Mouse (Mus musculus) spleen, postnatal 36 days (tissue): ENCODE data around the gene Ccdc34.

ENCODE experiments used
- DNase-seq, 2 experiments: peaks; one replicate each; pipeline ENCODE4 v3.0.0; 2022; ENCODE audit warnings: low spot score in 2 of 2, mixed read lengths in 1 of 2

Ccdc34 gene

DNA sequence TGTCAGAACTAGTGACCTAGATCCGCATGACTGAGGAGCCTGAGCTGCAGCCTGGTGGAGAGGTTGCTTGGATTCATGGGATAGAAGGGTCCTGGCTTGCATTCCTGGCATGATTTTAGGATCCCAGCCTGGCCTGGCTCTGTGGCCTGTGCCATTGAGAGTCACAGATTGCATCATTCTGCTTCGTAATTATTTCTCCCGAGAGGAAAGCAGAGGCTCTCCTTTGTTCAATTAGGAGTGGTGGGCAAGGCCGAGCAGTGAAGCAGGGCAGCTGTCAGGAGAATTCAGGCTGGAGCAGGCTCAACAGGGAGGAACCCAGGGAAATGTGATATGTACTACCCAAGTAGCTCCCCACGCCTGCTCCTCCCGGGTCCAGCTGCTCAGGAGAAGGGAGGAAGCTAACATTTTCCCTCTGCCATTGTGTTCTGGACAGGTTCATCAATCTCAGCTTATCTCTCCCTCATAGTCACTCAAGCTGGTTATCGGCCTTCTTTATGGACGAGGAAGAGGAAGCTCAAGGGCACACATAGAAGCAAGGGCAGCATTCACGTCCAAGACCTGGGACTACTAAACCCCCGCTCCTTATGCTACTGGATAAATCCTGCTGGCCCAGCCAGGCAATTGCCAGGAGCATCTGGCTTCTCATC is 162.2 kb downstream of the Ccdc34 start:
- DNase-seq = no peak

DNA sequence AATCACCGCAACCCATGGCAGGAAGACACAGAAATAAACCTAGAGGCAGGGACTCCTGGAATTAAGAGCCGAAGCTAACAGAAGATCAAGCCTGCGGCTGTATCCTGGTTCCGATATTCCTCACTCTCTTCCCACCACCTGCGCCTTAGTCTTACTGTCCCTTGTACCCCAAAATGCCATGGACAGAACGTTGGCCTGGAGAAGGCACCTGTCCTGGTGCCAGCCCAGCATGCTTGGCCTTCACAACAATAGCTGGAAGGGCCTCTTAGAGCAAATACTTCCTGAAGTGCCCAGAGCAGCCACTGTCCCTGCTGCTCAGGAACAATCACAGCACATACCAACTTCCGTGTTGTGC is 162.7 kb downstream of the Ccdc34 start:
- DNase-seq = no peak

DNA sequence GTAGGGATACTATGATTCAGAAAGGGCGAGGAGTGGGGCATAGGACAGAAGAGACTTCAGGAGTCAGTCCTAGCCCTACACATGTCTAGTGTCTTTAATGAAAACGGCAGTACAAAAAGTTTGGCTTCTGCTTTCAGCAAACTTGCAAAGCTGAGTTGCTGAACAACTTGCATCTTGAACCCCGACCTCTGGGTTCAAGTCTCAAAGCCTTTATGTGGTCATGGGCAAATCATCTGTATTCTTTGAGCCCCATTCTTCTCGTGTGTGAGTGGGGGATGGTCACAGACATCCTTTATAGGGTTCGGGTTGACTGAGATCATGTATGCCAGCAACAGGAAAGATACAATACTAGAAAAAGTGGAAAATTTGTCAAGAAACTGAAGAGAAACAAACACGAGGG is 164.0 kb downstream of the Ccdc34 start:
- DNase-seq = no peak

DNA sequence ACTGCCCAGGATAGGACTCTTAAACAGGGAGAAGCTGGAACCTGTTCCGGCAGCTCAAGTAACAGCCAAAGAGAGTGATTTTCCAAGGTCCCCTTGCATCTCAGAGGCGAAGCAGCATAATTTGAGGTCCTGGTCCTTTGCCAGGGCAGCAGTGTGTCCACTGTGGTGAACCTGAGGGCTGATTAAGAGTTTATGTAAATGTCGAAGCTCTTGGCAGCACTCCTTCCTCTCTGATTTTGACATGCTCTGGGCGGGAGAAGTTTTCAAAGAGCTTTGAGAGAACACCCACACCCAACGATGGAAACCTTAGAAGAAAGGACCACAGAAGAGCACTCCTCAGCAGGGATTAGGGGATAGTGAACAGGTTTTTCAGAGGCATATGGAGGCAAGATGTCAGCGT is 164.6 kb downstream of the Ccdc34 start:
- DNase-seq = no peak

DNA sequence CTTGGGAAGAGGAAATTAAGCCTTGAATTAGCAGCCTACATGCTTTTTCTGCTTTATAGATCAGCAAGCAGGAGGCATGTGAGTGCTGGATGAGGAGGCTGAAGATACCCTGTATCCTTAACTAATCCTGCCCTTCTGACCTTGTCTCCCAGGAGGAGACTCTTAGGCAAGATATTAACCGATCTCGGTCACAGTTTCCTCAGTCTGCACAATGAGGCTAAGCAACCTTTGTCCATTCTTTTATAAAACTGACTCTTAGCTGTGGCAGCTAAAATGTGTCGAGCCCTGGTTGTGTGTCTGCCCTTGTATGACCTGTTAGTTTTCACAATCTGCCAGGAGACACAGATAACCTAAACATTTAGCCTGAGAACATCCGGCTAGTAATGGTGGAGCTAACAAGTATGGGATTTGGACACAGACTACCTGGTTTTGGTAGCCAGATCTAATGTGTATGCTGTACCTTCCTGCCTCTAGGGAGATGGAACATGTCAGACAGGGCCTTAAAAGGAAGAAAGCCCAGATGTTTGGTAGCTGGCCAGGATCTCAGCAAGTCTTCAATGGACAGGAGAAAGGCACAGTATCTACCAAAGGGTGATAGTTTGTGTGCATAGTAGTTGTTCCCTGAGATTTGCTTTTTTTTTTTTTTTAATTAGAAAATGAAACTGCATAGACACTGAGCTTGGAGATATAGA is 165.3 kb downstream of the Ccdc34 start:
- DNase-seq = no peak

DNA sequence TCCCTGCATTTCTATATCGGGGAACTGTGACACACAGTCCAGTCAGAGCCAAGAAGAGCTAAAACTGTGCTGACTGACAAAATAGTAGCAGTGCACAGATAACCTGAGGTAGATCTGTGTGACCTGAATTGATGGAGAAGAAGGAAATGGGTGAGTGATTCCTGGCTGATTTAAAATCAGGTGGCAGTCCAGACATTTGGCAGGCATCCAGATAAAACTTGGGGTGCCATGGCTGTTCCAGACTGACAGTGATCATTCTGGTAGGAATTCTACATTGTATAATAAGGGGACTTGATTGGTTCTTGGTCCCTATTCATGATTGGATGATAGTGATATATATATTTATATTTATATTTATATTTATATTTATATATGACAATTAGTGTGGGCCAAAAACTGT is 166.5 kb downstream of the Ccdc34 start:
- DNase-seq = no peak

DNA sequence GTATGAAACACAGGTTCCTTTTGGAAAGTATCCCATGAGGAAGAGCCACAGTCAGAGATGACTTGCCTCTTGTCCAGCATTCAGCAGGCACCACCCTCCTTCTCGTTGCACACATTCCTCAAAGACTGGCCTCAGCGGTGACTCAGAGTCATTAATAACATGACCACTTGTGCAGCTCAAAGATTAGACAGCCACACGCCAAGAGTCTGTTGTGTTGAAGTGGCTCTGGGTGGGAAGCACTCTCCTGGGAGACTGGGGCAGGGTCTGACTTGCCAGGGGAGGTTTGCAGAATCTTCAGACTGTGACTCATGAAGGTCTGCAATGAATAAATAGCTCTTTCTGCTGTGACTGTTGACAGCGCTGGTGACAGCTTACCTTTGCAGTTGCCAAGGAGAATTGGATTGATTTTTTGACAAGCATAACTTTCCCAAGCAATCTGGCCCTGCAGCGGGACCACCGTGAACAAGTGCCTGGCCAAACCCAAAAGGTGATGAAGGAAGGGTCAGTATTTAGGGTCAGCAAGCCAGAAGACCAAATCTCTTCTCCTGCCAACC is 168.9 kb downstream of the Ccdc34 start:
- DNase-seq = no peak

DNA sequence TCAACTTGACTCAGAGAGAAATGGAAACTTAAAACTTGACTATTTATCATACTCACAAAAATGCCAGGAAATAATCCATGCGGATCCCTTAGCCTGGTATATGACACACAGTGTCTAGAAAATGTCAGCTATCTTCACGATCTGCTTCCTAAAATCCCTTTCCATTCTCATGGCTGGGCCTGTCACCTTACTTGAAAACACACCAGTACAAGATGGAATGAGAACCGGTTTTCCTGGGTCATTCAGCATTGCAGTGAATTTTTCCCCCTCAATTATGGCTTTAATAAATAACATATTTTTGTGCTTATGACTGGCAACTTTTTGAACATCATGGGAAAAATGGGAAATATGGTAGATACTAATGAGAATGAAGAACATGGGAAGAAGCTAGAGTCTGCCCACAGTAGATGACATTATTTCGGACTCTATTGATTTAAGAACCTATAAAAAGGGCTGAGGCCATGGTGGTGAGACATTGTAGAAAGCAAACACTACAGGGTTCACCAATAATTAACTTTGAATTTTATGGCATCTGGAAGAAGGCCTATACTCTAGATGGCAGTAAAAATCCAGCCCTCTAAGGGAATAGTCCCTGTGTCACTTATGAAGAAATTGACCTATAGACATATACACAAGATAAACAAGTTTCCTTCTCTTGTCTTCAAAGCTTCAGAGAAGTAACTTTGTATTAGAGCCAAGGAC is 171.2 kb downstream of the Ccdc34 start:
- DNase-seq = no peak

DNA sequence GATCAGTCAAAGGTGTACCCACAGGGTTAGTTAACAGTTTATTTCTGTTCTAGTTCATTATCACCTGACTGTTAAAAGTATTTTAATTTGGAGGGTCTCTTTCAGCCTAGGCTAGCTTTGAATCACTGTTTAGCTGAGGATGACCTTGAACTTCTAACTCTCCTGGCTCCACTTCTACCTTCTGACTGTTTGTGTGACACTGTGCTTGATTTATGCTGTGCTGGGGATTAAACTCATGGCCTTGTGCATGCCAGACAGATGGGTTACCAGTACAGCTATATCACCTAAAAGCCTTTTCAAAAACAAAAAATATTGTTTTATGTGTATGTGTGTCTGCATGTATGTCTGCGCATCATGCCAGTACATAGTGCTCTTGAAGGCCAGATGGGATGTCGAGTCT is 172.8 kb downstream of the Ccdc34 start:
- no peak for DNase-seq

DNA sequence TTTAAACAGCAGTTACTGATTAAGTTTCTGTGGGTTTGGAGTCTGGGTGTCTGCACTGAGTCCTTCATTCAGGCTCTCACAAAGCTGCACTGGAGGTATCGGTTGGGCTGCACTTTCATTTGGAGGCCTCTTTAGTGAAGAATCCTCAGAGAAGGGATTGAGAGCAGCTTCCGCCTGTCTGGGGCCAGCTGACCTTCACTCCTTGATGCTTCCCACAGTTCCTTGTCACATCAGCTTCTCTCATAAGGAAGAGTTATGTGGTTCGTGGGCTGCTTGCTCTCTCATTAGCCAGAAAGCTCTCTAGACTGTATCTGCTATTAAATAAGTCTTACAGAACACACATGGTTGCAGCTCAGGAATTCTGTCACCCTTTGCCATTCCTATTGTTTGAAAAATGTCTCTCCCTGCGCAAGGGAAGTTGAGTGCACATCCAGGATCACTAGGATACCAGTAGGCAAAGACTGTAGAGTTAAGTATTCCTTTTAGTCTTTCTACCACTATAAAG is 173.6 kb downstream of the Ccdc34 start:
- no peak for DNase-seq

DNA sequence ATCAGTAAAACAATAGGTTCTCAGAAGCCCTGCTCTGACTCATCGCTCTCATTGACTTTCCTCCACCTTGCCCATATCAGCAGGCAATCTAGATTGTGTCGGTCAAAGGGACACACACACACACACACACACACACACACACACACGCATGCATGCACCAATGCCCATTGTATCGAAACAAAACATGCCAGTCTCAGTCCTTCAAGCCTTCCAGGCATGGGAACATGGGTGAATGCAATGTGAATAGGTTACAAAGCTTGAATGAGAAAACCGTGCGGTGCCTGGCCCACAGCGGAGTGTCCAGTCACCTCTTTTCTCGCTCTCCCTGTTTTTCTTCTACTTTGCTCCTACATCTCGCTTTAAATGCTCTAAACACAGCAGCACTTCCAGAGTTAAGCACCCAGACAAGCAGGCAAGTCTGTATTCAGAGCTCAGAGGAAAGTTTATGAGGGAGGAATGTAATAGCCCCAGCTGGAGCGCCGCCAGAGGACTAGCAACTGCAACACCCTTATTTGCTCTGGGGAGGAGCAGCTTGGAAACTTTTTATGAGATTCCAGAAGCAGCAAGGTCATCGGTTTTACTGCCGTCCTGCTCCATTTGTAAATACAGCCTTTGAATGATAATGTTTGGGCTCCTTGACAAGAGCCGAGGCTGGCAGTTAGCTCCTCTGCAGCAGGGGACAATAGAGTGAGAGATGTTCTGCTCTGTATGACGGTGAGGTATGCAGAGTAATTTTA is 174.5 kb downstream of the Ccdc34 start:
- DNase-seq = no peak

DNA sequence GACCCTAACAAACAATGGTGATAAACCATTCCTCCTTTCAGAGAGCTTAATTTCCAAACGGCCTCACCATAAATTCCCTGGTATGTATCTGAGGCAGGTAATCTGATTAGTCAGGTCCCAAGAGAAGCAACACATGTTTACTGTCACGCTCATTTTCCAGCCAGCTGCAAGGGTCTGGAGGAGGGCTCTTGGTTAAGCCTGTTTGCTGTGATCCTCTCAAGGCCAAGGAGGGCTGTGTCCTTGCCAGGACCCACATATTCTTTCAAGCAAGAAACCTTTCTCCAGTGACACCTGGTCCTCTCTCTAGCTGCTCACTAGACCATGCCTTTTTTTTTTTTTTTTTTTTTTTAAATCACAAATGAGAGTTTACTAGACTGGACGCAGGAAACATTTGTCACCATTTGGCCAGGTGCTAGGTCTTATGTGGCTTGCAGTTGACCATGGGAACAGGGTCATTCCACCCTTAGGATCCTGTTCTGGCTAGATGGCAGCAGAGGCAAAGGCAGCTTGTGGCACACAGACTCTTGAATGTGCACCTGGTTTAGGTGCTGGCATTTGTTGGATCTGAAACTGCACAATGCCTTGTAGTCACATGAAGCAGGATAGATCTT is 175.2 kb downstream of the Ccdc34 start:
- DNase-seq = no peak

DNA sequence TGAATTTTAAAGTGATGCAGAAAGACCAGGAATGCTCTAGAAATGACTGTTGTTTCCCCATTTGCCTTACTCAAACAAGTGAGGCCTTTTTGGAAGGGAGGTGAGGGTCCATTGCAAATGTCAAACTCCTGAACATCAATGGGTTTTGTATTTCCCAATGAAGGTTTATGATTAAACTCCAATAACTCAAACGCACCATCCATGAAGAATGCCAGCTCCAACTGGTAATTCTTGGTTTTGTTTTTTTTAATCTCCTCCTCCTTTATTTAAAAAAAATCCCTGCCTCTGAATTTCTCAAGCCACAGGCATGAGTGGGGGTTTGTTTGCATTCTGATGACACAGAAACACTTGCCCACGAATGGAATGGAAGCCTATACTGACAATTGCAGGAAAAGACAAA is 178.9 kb downstream of the Ccdc34 start:
- DNase-seq = no peak

DNA sequence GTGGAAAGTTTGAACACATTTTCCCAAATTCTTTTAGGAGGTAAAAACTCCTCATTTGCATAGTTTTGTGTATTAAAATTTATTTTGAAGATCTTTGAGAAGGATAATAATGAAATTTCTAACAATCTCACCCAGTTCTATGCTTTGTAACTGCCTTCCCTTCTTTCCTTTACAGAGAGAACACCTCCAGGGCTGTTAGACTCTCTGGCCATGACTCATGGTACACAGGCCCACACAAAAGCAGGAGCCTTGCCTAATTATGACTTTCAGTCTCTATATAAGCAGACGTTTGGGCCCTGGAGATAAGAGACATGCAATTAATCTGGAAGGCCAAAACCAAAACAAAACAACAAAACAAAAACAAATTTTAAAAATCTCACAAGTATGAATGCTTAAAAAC is 182.0 kb downstream of the Ccdc34 start:
- no peak for DNase-seq

DNA sequence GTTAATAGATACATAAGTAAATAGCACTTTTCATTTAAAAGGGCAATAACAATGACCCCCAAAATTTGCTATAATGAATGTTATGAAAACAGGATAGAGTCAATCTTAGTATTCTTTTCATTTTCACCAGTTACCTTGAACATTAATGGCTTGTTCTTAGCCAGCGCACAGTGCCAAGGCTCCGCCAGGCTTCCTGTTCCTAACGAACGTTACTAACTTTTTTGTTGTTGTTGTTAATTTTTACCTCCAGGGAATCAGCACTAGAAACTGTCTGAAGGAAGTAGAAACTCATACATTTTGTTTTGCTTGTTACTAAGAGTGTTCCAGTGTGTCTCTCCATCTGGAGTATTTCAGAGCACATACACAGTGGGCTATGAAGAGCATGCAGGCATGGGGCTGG is 184.2 kb downstream of the Ccdc34 start:
- DNase-seq = no peak

DNA sequence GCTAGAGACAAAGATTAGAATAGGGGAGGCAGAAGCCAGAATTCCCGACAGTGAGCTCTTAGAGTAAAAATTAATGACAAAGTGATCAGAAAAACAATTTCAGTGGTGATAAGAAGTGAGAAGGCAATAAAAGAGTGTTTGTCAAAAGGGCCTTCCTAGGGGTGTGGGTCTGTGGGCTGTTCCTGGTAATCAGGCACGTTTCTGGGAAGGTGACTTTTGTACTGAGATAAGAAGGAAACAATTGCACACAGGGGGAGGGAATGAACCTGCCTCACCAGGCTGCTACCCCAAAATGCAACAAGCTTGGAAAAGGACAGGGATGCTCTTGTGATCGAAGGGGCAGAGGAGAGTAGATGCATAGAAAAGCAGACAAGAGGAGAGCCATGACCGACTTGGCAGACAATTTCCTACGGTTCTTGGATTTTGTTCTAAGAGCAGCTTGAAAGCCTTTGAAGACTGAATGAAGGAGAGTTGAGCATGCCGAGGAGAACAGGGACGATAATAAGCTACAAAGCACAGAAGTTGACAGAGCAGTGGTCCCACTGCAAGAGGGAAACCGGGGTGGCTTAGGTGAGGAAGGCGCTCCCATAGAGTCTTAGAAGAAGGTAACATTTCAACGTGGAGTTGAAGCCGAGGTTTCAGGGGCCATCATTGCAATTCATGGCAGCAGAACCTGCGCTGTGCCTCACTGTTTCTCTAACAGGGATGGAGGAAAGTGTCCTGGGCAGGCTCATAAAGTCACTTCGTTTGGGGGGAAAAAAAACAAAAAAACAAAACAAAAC is 185.3 kb downstream of the Ccdc34 start:
- DNase-seq = no peak

DNA sequence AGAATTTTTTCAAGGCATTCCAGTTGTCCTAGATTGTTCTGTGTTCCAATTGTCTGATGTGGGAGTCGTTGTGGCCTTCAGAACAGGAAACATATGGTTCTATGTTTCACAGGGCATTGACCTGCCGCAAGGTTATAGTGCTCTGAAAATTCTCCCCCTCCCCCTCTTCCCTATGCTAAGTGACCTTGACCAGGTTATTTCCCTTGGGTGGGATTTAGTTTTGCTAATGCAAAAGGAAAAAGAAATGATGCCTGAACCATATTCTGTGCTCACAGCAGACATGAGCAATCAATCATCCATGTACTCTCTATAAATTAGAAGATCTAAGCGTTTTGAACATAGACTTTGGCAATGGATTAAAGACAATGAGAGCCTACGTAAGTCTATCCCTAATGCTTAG is 186.6 kb downstream of the Ccdc34 start:
- DNase-seq = no peak

DNA sequence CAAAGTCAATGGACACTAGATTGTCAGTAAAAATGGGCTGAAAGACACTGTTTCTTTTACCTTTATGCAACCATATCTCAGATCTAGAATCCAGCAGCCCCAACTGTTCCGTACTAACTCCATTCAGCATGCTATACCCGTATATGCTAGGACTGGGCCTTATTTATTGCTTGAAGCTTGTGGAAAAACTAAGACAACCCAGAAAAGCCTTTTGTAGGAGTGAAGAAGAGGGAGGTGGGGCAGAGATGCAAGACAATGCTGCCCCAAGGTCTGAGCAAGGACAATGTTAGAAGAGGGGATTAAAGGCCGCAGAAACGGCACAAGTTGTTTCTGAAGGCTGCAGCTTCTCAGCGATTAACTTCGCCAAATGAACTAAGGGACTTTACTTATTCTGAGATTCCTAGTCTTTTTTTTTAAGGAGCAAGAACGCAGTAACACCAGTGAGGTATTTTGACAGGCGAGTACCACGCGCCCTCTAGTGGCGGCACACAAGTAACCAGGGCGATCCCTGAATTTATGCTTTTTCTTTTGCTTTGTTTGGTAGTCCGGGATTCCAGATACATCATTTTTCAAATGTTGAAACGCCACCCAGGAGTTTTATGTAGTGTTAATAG is 187.2 kb downstream of the Ccdc34 start:
- DNase-seq = peak in 1 of 2 experiments; percentile 11

DNA sequence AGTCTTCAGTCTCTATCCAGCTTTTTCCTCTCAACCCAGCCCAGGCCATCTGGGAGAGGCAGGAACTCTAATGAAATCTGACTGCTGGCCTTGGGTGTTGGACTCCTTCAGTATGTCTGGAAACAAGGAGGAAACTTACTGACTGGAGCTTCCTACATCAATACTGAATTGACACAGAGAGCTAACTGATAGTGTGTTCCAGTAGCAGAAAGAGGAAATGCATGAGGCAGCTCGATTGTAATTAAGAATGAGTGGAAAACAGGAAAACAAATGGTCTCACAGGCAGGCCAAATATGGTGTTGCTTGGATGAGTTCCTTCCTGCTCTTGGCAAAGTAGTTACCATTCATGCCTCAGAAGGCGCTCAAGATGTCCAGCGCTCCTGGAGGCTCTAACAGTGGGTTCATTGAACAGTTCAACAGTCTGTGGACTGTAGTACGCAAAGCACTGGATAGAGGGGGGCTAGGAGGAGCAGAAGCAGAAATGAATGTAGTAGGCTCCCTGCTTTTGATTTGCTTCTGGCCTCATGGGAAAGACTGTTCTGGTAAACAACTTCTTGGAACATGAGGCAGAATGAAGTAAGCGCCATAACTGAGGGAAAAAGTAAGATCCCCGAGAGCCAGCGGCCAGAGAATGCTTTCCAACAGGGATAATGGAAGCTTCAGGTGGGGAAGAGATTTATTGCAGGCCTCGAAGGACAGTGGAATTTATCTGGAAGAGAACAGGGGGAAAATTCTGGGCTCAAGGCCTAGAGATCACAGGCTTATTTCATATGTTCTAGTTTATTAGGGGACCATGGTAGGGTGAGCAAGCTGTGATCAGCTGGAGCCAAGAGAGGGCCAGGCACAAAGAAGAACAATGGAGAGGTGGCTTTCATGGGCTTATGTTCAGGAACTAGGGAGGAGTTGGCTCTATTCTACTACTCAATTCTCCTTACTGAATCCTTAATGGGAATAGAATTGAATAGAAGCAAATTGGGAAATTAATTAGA is 193.2 kb downstream of the Ccdc34 start:
- DNase-seq = no peak
